Mouse (Mus musculus) midbrain, embryonic 15.5 days (tissue): ENCODE measurements around the gene 2010111I01Rik. TPM values are rescaled to one million over a fixed set of nuclear protein-coding genes. Genes with fewer than 3 reads are reported as not detected.
A peak's percentile ranks its signal among the peaks of the same experiment; 100 is the strongest.
"Not testable (repeated sequence)": the region's sequence is repeated elsewhere in the genome, so short reads cannot be mapped to it uniquely, and the experiment has no call there.

Source experiments
- ATAC-seq: fragments of 200-750 bp; cut with Nextera tagmentation; replicated peaks from 2 replicates; pipeline ENCODE4 v1.8.0; 2017; ENCODE audit warnings: moderate TSS enrichment
- H3K27ac ChIP-seq: fragments of 300-500 bp; sonication (generic); 2 replicates; pipeline ENCODE4 v1.5.1; 2015; ENCODE audit warnings: mild to moderate bottlenecking, inconsistent platforms
- H3K27me3 ChIP-seq: fragments of 300-500 bp; sonication (generic); replicated peaks from 2 replicates; pipeline ENCODE4 v1.6.1; 2015; ENCODE audit warnings: inconsistent platforms
- H3K36me3 ChIP-seq: fragments of 300-500 bp; sonication (generic); replicated peaks from 2 replicates; pipeline ENCODE4 v1.6.1; 2015; ENCODE audit warnings: inconsistent platforms
- H3K4me1 ChIP-seq: fragments of 300-500 bp; sonication (generic); 2 replicates; pipeline ENCODE4 v1.6.1; 2015; ENCODE audit warnings: inconsistent platforms
- H3K4me2 ChIP-seq: fragments of 300-500 bp; sonication (generic); 2 replicates; pipeline ENCODE4 v1.6.1; 2015; ENCODE audit warnings: inconsistent platforms, mild to moderate bottlenecking, moderate library complexity
- H3K4me3 ChIP-seq: fragments of 300-500 bp; sonication (generic); 2 replicates; pipeline ENCODE4 v1.5.1; 2015; ENCODE audit warnings: mild to moderate bottlenecking, inconsistent platforms
- H3K9ac ChIP-seq: fragments of 300-500 bp; sonication (generic); 2 replicates; pipeline ENCODE4 v1.6.1; 2015; ENCODE audit warnings: mild to moderate bottlenecking, inconsistent platforms
- H3K9me3 ChIP-seq: fragments of 300-500 bp; sonication (generic); 2 replicates; pipeline ENCODE4 v1.6.1; 2016; ENCODE audit warnings: inconsistent platforms
- WGBS: fragments of 180-500 bp; shearing (Covaris S2); methylation state at CpG from one replicate; pipeline ENCODE4 v1.1.7; 2015; ENCODE audit warnings: mixed read lengths; 5-methylcytosine and 5-hydroxymethylcytosine counted together
- polyA plus RNA-seq: library from polyadenylated mRNA; unstranded; fragments of >200 nt; fragmentation: Nextera tagmentation; extraction: Ambion mirVana; gene quantifications from 2 replicates; pipeline ENCODE4 v1.2.1, GENCODE M21; 2015

2010111I01Rik gene
- polyA plus RNA-seq, 1 experiment from 2014 or later: 29.0 TPM

DNA sequence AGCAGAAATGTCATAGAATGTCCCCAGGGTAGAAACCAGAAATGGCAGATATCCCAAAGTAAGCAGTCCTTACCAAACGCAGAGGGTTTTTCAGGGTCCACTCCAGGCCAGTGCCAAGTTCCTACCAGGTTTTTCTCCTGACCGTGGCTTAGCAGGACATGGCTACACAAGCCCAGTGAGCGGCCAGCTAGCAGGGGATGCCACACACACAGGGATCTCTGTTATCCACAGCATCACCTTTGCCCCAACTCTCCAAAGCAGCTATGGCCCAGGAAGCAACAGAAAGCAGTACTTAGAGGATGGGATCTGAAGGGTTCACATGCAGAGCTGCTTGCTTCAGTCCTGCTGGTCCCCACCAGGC, 340.1 kb downstream of the 2010111I01Rik start:
- 0 out of 2 replicates have a peak, but pooled peaks cover 5% of the 10 kb centered on the region for H3K4me1 ChIP-seq
- H3K9me3 ChIP-seq: no peaks in the 10 kb centered on the region
- H3K4me3 ChIP-seq: no peak overlapping the region
- no peaks in the 10 kb centered on the region for H3K27me3 ChIP-seq
- ATAC-seq: no peak
- no peak overlapping the region for H3K9ac ChIP-seq
- no peaks in the 10 kb centered on the region for H3K36me3 ChIP-seq
- 65% methylated on average over 3 of the region's 3 CpGs for WGBS
- H3K27ac ChIP-seq: no peak overlapping the region
- no peak overlapping the region for H3K4me2 ChIP-seq

DNA sequence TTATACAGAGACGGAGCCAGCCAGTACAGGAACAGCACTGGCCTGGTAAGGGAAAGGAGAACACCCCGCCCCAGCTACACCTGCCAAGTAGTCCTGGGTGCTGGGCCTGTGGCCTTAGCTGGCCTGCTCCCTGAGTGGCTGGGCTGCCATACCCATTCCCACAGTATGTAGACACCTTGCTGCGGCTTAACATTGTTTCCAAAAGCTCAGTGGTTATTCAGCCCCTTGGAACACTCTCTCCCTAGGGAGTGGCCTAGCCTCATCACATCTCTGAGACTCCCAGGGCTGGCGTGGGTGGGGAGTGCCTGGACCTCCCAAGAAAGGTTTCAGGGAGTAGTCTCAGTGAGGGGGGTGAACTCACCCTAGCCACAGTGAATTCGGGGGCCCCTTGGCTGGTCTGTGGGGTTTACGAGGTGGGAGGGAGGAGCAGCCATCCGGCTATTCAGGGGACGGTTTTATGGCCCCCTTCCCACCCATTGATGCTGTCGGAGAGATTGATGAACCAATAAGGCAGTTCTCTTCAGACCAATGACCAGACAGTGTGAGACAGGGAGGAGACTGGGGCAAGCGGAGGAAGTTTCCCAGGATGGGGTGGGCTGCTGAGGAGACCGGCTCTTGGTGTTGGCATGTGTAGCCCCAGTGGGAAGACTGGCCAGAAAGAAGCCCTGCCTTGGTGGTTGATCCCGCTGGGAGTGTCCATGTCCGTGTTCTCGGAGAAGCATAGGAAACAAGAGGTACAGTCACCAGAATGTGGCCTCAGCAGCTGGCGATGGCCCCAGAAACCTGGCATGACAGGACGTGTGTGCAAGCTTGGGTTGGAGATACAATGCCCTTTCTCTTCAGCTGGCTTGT, 340.7 kb downstream of the 2010111I01Rik start:
- H3K4me2 ChIP-seq: no peak overlapping the region
- no peak overlapping the region for H3K27ac ChIP-seq
- ATAC-seq: no peak
- H3K4me3 ChIP-seq: no peak overlapping the region
- 0 out of 2 replicates have a peak, but pooled peaks cover 5% of the 10 kb centered on the region for H3K4me1 ChIP-seq
- no peaks in the 10 kb centered on the region for H3K36me3 ChIP-seq
- H3K9me3 ChIP-seq: no peaks in the 10 kb centered on the region
- H3K9ac ChIP-seq: no peak overlapping the region
- no peaks in the 10 kb centered on the region for H3K27me3 ChIP-seq
- 75% methylated on average over 16 of the region's 16 CpGs for WGBS

DNA sequence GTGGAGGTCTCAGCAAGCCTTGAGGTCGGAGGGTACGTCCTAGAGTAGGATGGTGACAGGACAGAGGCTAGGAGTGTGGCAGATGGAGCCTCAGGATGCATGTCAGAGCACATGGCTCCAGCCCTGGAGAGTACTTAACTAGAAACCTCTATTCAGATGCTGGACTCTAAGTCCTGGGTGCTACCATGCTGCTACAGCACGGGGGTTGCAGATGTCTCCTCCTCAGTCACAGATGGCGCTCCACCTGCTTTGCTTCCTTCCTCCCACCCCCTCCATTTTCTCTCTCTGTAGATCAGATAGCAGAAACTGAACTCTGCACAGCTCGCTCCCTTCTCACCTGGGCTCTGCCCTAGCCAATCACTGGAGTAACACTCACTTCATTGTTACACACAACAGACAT, 342.1 kb downstream of the 2010111I01Rik start:
- ATAC-seq: no peak
- H3K4me3 ChIP-seq: no peak overlapping the region
- no peaks in the 10 kb centered on the region; the same call in 1 of the 2 replicates for H3K36me3 ChIP-seq
- no peaks in the 10 kb centered on the region for H3K27me3 ChIP-seq
- WGBS: 86% methylated on average over 5 of the region's 5 CpGs
- no peaks in the 10 kb centered on the region for H3K9me3 ChIP-seq
- H3K4me2 ChIP-seq: no peak overlapping the region
- H3K27ac ChIP-seq: no peak overlapping the region
- H3K4me1 ChIP-seq: 0 out of 2 replicates have a peak, but pooled peaks cover 3% of the 10 kb centered on the region
- no peak overlapping the region for H3K9ac ChIP-seq

DNA sequence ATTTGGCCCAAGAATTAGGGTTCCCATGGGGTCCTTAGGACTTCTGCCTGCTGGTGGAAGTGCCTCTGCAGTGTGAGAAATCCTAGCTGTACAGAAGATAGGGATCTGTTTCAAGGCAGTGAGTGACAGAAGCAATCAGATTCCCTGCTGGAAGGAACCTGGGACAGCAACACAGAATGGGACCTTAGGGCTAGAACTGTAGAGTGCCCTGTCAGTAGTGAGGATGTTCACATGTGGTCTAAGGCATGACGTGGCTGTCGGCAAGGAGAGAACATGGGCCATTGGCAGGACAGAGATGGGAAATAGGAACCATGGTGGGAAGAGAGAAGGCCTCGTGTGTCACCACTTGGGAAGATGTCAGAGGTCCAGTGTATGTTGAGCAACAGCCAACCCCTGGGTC, 344.9 kb downstream of the 2010111I01Rik start:
- no peak overlapping the region for H3K9ac ChIP-seq
- 91% methylated on average over 3 of the region's 3 CpGs for WGBS
- H3K4me1 ChIP-seq: no peaks in the 10 kb centered on the region
- H3K9me3 ChIP-seq: no peaks in the 10 kb centered on the region
- no peak overlapping the region for H3K4me2 ChIP-seq
- H3K36me3 ChIP-seq: no peaks in the 10 kb centered on the region; the same call in 1 of the 2 replicates
- H3K27ac ChIP-seq: no peak overlapping the region
- no peak for ATAC-seq
- no peaks in the 10 kb centered on the region for H3K27me3 ChIP-seq
- H3K4me3 ChIP-seq: no peak overlapping the region

GRCm38 (mm10) chr13:63311156-63311555, 346.5 kb downstream of the 2010111I01Rik start:
- no peaks in the 10 kb centered on the region; the same call in 1 of the 2 replicates for H3K36me3 ChIP-seq
- no peak overlapping the region for H3K4me3 ChIP-seq
- H3K27me3 ChIP-seq: no peaks in the 10 kb centered on the region
- H3K9me3 ChIP-seq: no peaks in the 10 kb centered on the region
- H3K4me2 ChIP-seq: no peak overlapping the region
- 69% methylated on average over 2 of the region's 2 CpGs for WGBS
- H3K9ac ChIP-seq: no peak overlapping the region
- H3K27ac ChIP-seq: no peak overlapping the region
- H3K4me1 ChIP-seq: no peaks in the 10 kb centered on the region
- no peak for ATAC-seq

DNA sequence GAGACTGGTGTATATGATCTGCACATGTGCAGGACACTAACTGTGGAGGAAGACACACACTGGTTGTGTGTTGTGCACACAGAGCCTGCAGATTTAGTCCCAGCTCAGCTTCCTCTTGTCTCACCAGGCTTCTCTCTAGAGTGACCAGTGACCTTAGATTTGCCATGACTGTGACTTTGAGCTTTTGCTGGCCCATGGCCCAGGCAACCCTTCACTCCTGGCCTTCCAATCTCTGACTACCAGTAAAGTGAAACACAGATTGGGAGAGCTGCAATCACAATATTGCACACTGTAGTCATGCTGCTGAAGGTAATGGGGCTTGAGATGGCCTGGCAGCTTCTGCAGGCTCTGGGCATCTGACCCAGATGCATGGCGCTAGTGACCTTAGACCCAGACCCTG, 348.6 kb downstream of the 2010111I01Rik start:
- H3K9ac ChIP-seq: no peak overlapping the region
- ATAC-seq: no peak
- H3K27ac ChIP-seq: no peak overlapping the region
- H3K9me3 ChIP-seq: no peaks in the 10 kb centered on the region
- no peaks in the 10 kb centered on the region for H3K27me3 ChIP-seq
- H3K4me3 ChIP-seq: no peak overlapping the region
- no peaks in the 10 kb centered on the region; the same call in 1 of the 2 replicates for H3K4me1 ChIP-seq
- H3K36me3 ChIP-seq: no peaks in the 10 kb centered on the region; the same call in 1 of the 2 replicates
- 100% methylated on average over 1 of the region's 1 CpGs for WGBS
- H3K4me2 ChIP-seq: no peak overlapping the region

GRCm38 (mm10) chr13:63313748-63314607, 349.3 kb downstream of the 2010111I01Rik start:
- peak; percentile 47; the same call in 1 of the 2 replicates for ATAC-seq
- Histone ChIP-seq H3K9ac (no peak overlapping the region), H3K4me2 (no peak overlapping the region), H3K27ac (no peak overlapping the region), H3K4me1 (no peaks in the 10 kb centered on the region; the same call in 1 of the 2 replicates), H3K9me3 (no peaks in the 10 kb centered on the region), H3K27me3 (no peaks in the 10 kb centered on the region), H3K4me3 (no peak overlapping the region), H3K36me3 (no peaks in the 10 kb centered on the region; the same call in 1 of the 2 replicates)
- WGBS: 88% methylated on average over 12 of the region's 12 CpGs

DNA sequence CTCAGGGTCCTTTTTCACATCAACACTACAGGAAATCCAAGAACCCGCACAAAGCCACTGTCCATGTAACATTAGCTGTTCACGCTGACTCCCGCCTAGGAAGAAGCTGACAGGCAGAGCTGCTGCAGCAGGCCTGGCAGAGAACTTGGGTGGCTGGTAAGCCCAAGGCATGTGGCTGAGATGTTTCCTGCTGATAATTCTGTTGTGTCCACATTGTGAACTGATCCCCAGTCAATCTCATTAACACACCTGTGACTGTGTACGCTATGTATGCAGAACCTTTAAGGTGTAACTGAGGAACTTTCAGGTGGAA, 349.9 kb downstream of the 2010111I01Rik start:
- no peak for ATAC-seq
- H3K4me1 ChIP-seq: no peaks in the 10 kb centered on the region; the same call in 1 of the 2 replicates
- no peaks in the 10 kb centered on the region; the same call in 1 of the 2 replicates for H3K36me3 ChIP-seq
- H3K9me3 ChIP-seq: no peaks in the 10 kb centered on the region
- WGBS: 94% methylated on average over 4 of the region's 4 CpGs
- no peaks in the 10 kb centered on the region for H3K27me3 ChIP-seq
- no peak overlapping the region for H3K27ac ChIP-seq
- no peak overlapping the region for H3K9ac ChIP-seq
- H3K4me2 ChIP-seq: no peak overlapping the region
- H3K4me3 ChIP-seq: no peak overlapping the region

DNA sequence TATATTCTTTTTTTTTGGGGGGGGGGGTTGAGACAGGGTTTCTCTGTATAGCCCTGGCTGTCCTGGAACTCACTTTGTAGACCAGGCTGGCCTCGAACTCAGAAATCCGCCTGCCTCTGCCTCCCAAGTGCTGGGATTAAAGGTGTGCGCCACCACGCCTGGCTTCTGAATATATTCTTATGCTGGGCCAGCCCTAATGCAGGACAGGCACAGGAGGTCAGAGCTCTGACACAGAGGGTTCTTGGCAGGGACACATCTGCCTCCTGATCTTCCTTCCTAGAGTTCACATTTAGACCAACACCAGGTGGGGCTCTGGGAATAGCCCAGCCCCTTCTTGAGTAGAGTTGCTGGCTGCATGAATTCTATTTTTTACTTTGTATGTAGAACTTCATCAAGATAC, 350.4 kb downstream of the 2010111I01Rik start:
- not testable (repeated sequence) for H3K9ac ChIP-seq, H3K9me3 ChIP-seq, H3K27me3 ChIP-seq, H3K36me3 ChIP-seq, H3K4me1 ChIP-seq, ATAC-seq, H3K27ac ChIP-seq, H3K4me3 ChIP-seq, H3K4me2 ChIP-seq
- 98% methylated on average over 4 of the region's 4 CpGs for WGBS

GRCm38 (mm10) chr13:63315777-63316176, 351.1 kb downstream of the 2010111I01Rik start:
- no peak for ATAC-seq
- no peaks in the 10 kb centered on the region for H3K9me3 ChIP-seq
- 85% methylated on average over 6 of the region's 6 CpGs for WGBS
- H3K4me1 ChIP-seq: no peaks in the 10 kb centered on the region; the same call in 1 of the 2 replicates
- no peak overlapping the region for H3K4me3 ChIP-seq
- H3K36me3 ChIP-seq: no peaks in the 10 kb centered on the region; the same call in 1 of the 2 replicates
- no peak overlapping the region for H3K27ac ChIP-seq
- H3K27me3 ChIP-seq: no peaks in the 10 kb centered on the region
- H3K4me2 ChIP-seq: no peak overlapping the region
- H3K9ac ChIP-seq: no peak overlapping the region

- Histone ChIP-seq H3K4me2 (no peak overlapping the region), H3K27me3 (no peaks in the 10 kb centered on the region), H3K27ac (no peak overlapping the region), H3K9ac (no peak overlapping the region), H3K4me3 (no peak overlapping the region), H3K4me1 (no peaks in the 10 kb centered on the region; the same call in 1 of the 2 replicates), H3K9me3 (no peaks in the 10 kb centered on the region), H3K36me3 (no peaks in the 10 kb centered on the region; the same call in 1 of the 2 replicates)
- 86% methylated on average over 5 of the region's 5 CpGs for WGBS
- ATAC-seq: no peak
Measured at GRCm38 (mm10) chr13:63316407-63316806, 351.7 kb downstream of the 2010111I01Rik start.

DNA sequence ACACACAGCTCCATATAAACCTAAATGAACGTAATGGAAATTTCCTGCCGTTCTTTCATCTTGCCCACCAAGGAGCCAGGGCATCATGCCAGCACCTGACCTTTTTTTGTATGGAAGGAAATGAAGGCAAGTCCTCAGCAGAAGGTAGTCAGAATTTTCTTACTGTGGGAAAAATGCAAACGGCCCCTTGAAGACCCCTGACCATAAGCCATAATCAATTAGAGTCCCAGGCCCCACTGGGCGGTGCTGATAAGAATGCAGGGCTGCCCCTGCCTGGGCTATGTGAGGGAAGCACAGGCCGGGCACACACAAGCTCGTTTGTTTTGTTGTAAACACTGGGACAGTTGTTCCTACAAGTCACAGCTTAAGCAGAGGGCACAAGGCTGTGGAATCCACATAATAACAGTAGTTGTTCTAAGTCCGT, 353.0 kb downstream of the 2010111I01Rik start:
- no peaks in the 10 kb centered on the region for H3K36me3 ChIP-seq

More for the DNA sequence above, 353.0 kb downstream of the 2010111I01Rik start:
- 60% methylated on average over 7 of the region's 7 CpGs for WGBS
- H3K9me3 ChIP-seq: no peaks in the 10 kb centered on the region
- H3K27ac ChIP-seq: no peak overlapping the region
- ATAC-seq: no peak
- no peaks in the 10 kb centered on the region; the same call in 1 of the 2 replicates for H3K4me1 ChIP-seq
- H3K4me3 ChIP-seq: no peak overlapping the region
- H3K27me3 ChIP-seq: no peaks in the 10 kb centered on the region
- H3K9ac ChIP-seq: no peak overlapping the region
- no peak overlapping the region for H3K4me2 ChIP-seq
